Mouse (Mus musculus) thymus, adult 2 months (tissue): ENCODE results near the gene Msl1. TPM values are rescaled to one million over a fixed set of nuclear protein-coding genes. Genes with fewer than 3 reads are reported as not detected.

Source experiments
- DNase-seq: peaks from one replicate; pipeline ENCODE4 v3.0.0; 2021
- H3K27ac ChIP-seq: fragments of 200-500 bp; 2 replicates; pipeline ENCODE4 v1.5.1; 2012; ENCODE audit warnings: low read length, control low read depth; ENCODE audit not compliant: control insufficient read depth, insufficient read depth
- H3K27me3 ChIP-seq: fragments of 200-500 bp; 2 replicates; pipeline ENCODE4 v1.6.1; 2012; ENCODE audit warnings: mild to moderate bottlenecking, low read length, moderate library complexity, mixed read lengths; ENCODE audit not compliant: control insufficient read depth, insufficient read depth
- H3K36me3 ChIP-seq: fragments of 200-500 bp; 2 replicates; pipeline ENCODE4 v1.6.1; 2012; ENCODE audit warnings: mild to moderate bottlenecking, low read length, moderate library complexity; ENCODE audit not compliant: control insufficient read depth, insufficient read depth
- H3K4me1 ChIP-seq: fragments of 200-500 bp; replicated peaks from 2 replicates; pipeline ENCODE4 v1.6.1; 2012; ENCODE audit warnings: low read length; ENCODE audit not compliant: control insufficient read depth, insufficient read depth
- H3K4me3 ChIP-seq: fragments of 200-500 bp; 2 replicates; pipeline ENCODE4 v1.5.1; 2012; ENCODE audit warnings: mild to moderate bottlenecking, low read length, control low read depth, moderate library complexity; ENCODE audit not compliant: control insufficient read depth, insufficient read depth
- CTCF ChIP-seq: fragments of 200-500 bp; IDR thresholded peaks from 2 replicates; pipeline ENCODE4 v1.5.1; 2012; ENCODE audit warnings: mild to moderate bottlenecking, control low read depth, low read length, moderate library complexity, borderline replicate concordance; ENCODE audit not compliant: control insufficient read depth, poor library complexity, insufficient read depth; ENCODE audit errors: extremely low read depth
- POLR2A ChIP-seq: fragments of 200-500 bp; IDR thresholded peaks from 2 replicates; pipeline ENCODE4 v1.6.1; 2012; ENCODE audit warnings: mild to moderate bottlenecking, low read length, control low read depth, moderate library complexity; ENCODE audit not compliant: control insufficient read depth, poor library complexity, insufficient read depth; ENCODE audit errors: extremely low read depth
- WGBS: fragments of 180-500 bp; shearing (Covaris S2); methylation state at CpG from one replicate; pipeline ENCODE4 v1.1.7; 2018; 5-methylcytosine and 5-hydroxymethylcytosine counted together
- polyA plus RNA-seq: library from polyadenylated mRNA; depleted of rRNA; stranded (reverse); fragments of >200 nt; gene quantifications from 2 replicates; pipeline ENCODE4 v1.2.3, GENCODE M21; 2012

Msl1 gene
- polyA plus RNA-seq, 1 experiment: 50.3 TPM

GRCm38 (mm10) chr11:98754621-98755181 lies 40.6 kb upstream of the Msl1 start:
- no peak overlapping the region for H3K27ac ChIP-seq
- WGBS: 39% methylated on average over 7 of the region's 7 CpGs
- no peaks in the 10 kb centered on the region for H3K27me3 ChIP-seq
- no peaks in the 10 kb centered on the region for H3K36me3 ChIP-seq
- no peak overlapping the region for H3K4me3 ChIP-seq
- peaks cover 21% of the 10 kb centered on the region for H3K4me1 ChIP-seq
- peak; percentile 98 for TF ChIP-seq CTCF
- no peak for TF ChIP-seq POLR2A
- DNase-seq: peak; percentile 81

- Histone ChIP-seq H3K27ac (no peak overlapping the region), H3K36me3 (no peaks in the 10 kb centered on the region), H3K4me3 (no peak overlapping the region), H3K27me3 (no peaks in the 10 kb centered on the region), H3K4me1 (peaks cover 14% of the 10 kb centered on the region)
- no peak for TF ChIP-seq POLR2A
- no peak for TF ChIP-seq CTCF
- no peak for DNase-seq
- WGBS: 92% methylated on average over 6 of the region's 6 CpGs
These were observed 39.5 kb upstream of the Msl1 start for GRCm38 (mm10) chr11:98755726-98756380.

GRCm38 (mm10) chr11:98756711-98757110 lies 38.6 kb upstream of the Msl1 start:
- Histone ChIP-seq H3K36me3 (no peaks in the 10 kb centered on the region), H3K27me3 (no peaks in the 10 kb centered on the region), H3K27ac (no peak overlapping the region), H3K4me1 (peaks cover 6% of the 10 kb centered on the region), H3K4me3 (no peak overlapping the region)
- TF ChIP-seq CTCF: no peak
- TF ChIP-seq POLR2A: no peak
- WGBS: 96% methylated on average over 12 of the region's 12 CpGs
- DNase-seq: no peak

- Histone ChIP-seq H3K27ac (no peak overlapping the region), H3K27me3 (no peaks in the 10 kb centered on the region), H3K4me1 (peaks cover 8% of the 10 kb centered on the region; the same call in 1 of the 2 replicates), H3K36me3 (no peaks in the 10 kb centered on the region), H3K4me3 (no peak overlapping the region)
- TF ChIP-seq POLR2A: no peak
- no peak for TF ChIP-seq CTCF
- WGBS: 96% methylated on average over 4 of the region's 4 CpGs
- no peak for DNase-seq
These were observed 33.4 kb upstream of the Msl1 start for GRCm38 (mm10) chr11:98761939-98762338.

GRCm38 (mm10) chr11:98762756-98763501 lies 32.4 kb upstream of the Msl1 start:
- 89% methylated on average over 17 of the region's 17 CpGs for WGBS
- H3K27ac ChIP-seq: no peak overlapping the region
- peaks cover 13% of the 10 kb centered on the region for H3K4me1 ChIP-seq
- H3K4me3 ChIP-seq: no peak overlapping the region
- H3K27me3 ChIP-seq: no peaks in the 10 kb centered on the region
- no peak for DNase-seq
- TF ChIP-seq POLR2A (no peak), CTCF (peak; percentile 65; the same call in 1 of the 2 replicates)
- H3K36me3 ChIP-seq: no peaks in the 10 kb centered on the region

GRCm38 (mm10) chr11:98763502-98763861 lies 31.8 kb upstream of the Msl1 start:
- Histone ChIP-seq H3K27me3 (no peaks in the 10 kb centered on the region), H3K36me3 (no peaks in the 10 kb centered on the region), H3K27ac (no peak overlapping the region), H3K4me1 (peaks cover 15% of the 10 kb centered on the region), H3K4me3 (no peak overlapping the region)
- TF ChIP-seq CTCF (no peak), POLR2A (no peak)
- DNase-seq: no peak
- WGBS: 95% methylated on average over 8 of the region's 8 CpGs
